Mouse (Mus musculus) stomach, postnatal 0 days (tissue): ENCODE data around the gene Gpr132.

Source experiments
- CTCF ChIP-seq: IDR thresholded peaks from 2 replicates; pipeline ENCODE4 v1.5.1; 2016; ENCODE audit warnings: antibody characterized with exemption, low read depth, mild to moderate bottlenecking, moderate library complexity
- EP300 ChIP-seq: optimal IDR thresholded peaks from 2 replicates; pipeline ENCODE3; 2016; ENCODE audit warnings: antibody characterized with exemption

DNA sequence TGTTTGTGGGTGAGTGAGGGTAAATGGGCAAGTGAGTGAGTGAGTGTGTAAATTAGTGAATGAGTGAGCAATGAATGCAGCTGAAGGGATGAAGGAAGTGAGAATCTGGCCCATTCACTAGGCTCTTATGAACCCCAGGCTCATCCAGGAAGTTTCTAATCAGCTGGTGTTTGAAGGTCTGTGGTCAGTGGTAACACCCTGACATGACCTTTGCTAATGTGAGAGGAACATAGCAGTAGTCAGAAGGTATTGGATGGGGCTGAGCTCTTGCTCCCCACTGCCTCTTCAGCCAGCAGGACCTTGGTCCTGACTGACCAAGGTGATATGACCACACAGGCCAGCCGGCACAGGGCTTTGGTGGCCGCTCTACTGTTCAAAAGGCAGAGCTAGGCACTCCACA is 20.1 kb downstream of the Gpr132 start:
- TF ChIP-seq CTCF (no peak), EP300 (no peak)
